Mouse (Mus musculus) liver, postnatal 0 days (tissue): ENCODE data around the gene Spsb1.

Experiments used
- CTCF ChIP-seq: sonication (generic); IDR thresholded peaks from 2 replicates; pipeline ENCODE4 v1.5.1; 2016; ENCODE audit warnings: antibody characterized with exemption, low read depth
- EP300 ChIP-seq: IDR thresholded peaks from 2 replicates; pipeline ENCODE4 v1.6.1; 2016; ENCODE audit warnings: antibody characterized with exemption, low read depth, mild to moderate bottlenecking

- TF ChIP-seq CTCF (no peak), EP300 (no peak)
Observed at GRCm38 (mm10) chr4:149975291-149975690, 20.4 kb upstream of the Spsb1 start.
